Mouse (Mus musculus): ENCODE measurements around the gene Papss1. TPM values are rescaled to one million over a fixed set of nuclear protein-coding genes. Genes with fewer than 3 reads are reported as not detected.

Gene Papss1
- polyA plus RNA-seq, 1 experiment from 2014 or later = 103 TPM

DNA sequence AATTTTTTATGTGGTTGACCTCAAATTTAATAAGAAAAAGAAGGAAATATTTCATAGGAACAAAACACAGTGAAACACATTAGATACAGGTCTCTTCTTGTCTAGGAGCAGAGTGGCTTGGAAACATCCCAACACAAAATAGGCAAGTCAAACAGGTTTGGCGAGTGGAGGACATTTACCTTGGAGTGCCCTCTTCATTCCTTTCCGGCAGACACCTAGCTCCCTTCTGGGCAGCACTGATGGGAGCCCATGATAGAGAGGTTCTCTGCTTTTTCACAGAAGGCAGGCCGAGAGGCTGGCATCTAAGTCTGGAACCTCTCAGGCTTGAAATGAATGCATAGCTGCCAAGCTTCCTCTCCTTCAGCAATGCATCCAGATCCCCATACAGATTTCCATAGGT is 9.0 kb downstream of the Papss1 start:
- 70% methylated on average over 3 of the region's 3 CpGs for WGBS
- H3K27ac ChIP-seq (ENCODE audit: low read length) = peak overlapping the region; percentile 55; the same call in 1 of the 2 replicates
- H3K36me3 ChIP-seq (ENCODE audit: control insufficient read depth, insufficient read depth, low read length) = 0 out of 2 replicates have a peak, but pooled peaks cover 3% of the 10 kb centered on the region
- 0 out of 2 replicates have a peak, but pooled peaks have one; percentile 53 for ATAC-seq (ENCODE audit: insufficient read depth, low FRiP score)
- 0 out of 2 replicates have a peak, but pooled peaks cover 4% of the 10 kb centered on the region for H3K4me1 ChIP-seq (ENCODE audit: control insufficient read depth, insufficient read depth, low read length)
- no peak overlapping the region for H3K9ac ChIP-seq (ENCODE audit: low read length)
- no peak overlapping the region for H3K4me2 ChIP-seq (ENCODE audit: low read depth, low read length)
- no peaks in the 10 kb centered on the region for H3K9me3 ChIP-seq (replicated peaks; ENCODE audit: control insufficient read depth, low read length)
- H3K4me3 ChIP-seq (replicated peaks; ENCODE audit: low read length) = no peak overlapping the region
- no peaks in the 10 kb centered on the region for H3K27me3 ChIP-seq (ENCODE audit: control insufficient read depth, insufficient read depth, low read length)

DNA sequence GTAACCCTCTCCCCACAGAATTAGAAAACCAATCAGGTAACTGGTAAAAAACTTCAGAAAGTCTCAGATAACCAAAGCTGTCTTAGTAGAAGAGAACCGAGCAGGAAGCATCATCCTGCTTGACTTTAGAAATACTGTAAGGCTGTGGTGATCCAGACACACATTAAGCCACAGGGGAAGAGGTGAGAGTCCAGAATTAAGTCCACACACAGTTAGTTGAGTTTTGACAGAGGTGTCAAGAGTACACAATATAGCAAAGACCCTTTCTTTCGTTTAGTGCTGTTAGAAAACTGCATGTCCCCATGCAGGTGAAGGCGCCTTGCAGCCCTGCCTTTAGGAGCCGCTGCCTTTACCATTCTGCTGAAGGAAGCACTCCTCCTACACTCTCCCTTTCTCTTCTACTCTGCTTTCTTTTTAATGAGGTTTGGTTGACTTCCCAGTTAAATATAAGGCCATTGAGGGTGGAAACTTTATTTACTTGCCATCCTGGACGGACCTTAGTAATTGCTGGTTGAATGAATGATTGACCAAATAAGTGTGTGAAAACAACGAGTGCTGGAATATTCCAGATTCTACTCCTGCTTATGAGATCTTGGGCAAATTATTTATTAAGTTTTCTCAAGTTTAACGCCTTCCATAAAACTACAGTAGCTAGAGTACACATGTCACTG is 14.0 kb downstream of the Papss1 start:
- Histone ChIP-seq H3K4me2 (ENCODE audit: low read depth, low read length) (no peak overlapping the region), H3K4me1 (ENCODE audit: control insufficient read depth, insufficient read depth, low read length) (no peaks in the 10 kb centered on the region), H3K4me3 (replicated peaks; ENCODE audit: low read length) (no peak overlapping the region), H3K9ac (ENCODE audit: low read length) (no peak overlapping the region), H3K27me3 (ENCODE audit: control insufficient read depth, insufficient read depth, low read length) (no peaks in the 10 kb centered on the region), H3K36me3 (ENCODE audit: control insufficient read depth, insufficient read depth, low read length) (0 out of 2 replicates have a peak, but pooled peaks cover 3% of the 10 kb centered on the region), H3K9me3 (replicated peaks; ENCODE audit: control insufficient read depth, low read length) (no peaks in the 10 kb centered on the region), H3K27ac (ENCODE audit: low read length) (no peak overlapping the region)
- WGBS = 86% methylated on average over 7 of the region's 7 CpGs
- ATAC-seq (ENCODE audit: insufficient read depth, low FRiP score) = no peak

DNA sequence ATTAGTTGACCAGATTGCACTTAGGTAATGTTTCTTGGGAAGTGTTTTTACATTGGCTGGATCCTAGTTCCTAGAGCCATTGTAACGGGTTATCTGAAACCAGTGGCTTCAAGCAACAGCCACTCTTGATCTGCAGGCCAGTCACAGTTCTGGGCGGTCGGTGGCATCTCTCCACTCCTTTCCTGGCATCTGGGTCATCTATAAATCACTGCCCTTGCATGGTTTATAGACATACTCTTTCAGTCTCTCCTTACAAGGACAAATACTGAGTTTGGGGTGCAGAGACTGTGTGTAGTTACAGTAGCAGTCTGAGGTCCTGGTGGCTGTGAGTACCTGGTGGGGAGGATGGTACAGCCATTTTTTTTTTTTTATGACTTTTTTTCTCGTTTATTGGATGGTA is 15.5 kb downstream of the Papss1 start:
- H3K4me2 ChIP-seq (ENCODE audit: low read depth, low read length) = no peak overlapping the region
- H3K9ac ChIP-seq (ENCODE audit: low read length) = no peak overlapping the region
- 0 out of 2 replicates have a peak, but pooled peaks cover 3% of the 10 kb centered on the region for H3K36me3 ChIP-seq (ENCODE audit: control insufficient read depth, insufficient read depth, low read length)
- no peak for ATAC-seq (ENCODE audit: insufficient read depth, low FRiP score)
- H3K27me3 ChIP-seq (ENCODE audit: control insufficient read depth, insufficient read depth, low read length) = no peaks in the 10 kb centered on the region
- H3K27ac ChIP-seq (ENCODE audit: low read length) = no peak overlapping the region
- no peaks in the 10 kb centered on the region for H3K9me3 ChIP-seq (replicated peaks; ENCODE audit: control insufficient read depth, low read length)
- H3K4me1 ChIP-seq (ENCODE audit: control insufficient read depth, insufficient read depth, low read length) = no peaks in the 10 kb centered on the region
- 88% methylated on average over 4 of the region's 4 CpGs for WGBS
- no peak overlapping the region for H3K4me3 ChIP-seq (replicated peaks; ENCODE audit: low read length)

DNA sequence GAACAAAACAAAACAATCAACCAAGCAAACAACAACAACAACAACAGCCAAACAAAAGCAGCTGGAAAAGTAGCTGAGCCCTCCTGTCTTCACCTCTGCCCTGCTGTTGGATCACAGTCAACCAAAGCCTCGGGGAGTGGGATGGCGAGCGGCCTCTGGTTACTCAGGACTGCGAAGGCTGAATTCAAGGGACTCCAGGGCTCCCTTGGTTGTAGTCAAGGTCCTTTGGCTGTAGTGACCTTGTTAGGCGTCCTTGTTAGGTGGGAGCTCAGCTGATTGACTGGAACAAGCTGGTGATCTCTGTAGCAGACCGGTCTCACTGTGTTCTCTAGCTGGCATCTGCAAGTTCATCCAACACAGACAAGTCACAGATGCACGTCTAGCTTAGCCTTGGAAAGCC is 16.5 kb downstream of the Papss1 start:
- no peak overlapping the region for H3K4me2 ChIP-seq (ENCODE audit: low read depth, low read length)
- H3K4me3 ChIP-seq (replicated peaks; ENCODE audit: low read length) = no peak overlapping the region
- no peak for ATAC-seq (ENCODE audit: insufficient read depth, low FRiP score)
- H3K9ac ChIP-seq (ENCODE audit: low read length) = no peak overlapping the region
- no peaks in the 10 kb centered on the region for H3K4me1 ChIP-seq (ENCODE audit: control insufficient read depth, insufficient read depth, low read length)
- H3K36me3 ChIP-seq (ENCODE audit: control insufficient read depth, insufficient read depth, low read length) = 0 out of 2 replicates have a peak, but pooled peaks cover 3% of the 10 kb centered on the region
- no peak overlapping the region for H3K27ac ChIP-seq (ENCODE audit: low read length)
- WGBS = 92% methylated on average over 7 of the region's 7 CpGs
- H3K27me3 ChIP-seq (ENCODE audit: control insufficient read depth, insufficient read depth, low read length) = no peaks in the 10 kb centered on the region
- H3K9me3 ChIP-seq (replicated peaks; ENCODE audit: control insufficient read depth, low read length) = no peaks in the 10 kb centered on the region

DNA sequence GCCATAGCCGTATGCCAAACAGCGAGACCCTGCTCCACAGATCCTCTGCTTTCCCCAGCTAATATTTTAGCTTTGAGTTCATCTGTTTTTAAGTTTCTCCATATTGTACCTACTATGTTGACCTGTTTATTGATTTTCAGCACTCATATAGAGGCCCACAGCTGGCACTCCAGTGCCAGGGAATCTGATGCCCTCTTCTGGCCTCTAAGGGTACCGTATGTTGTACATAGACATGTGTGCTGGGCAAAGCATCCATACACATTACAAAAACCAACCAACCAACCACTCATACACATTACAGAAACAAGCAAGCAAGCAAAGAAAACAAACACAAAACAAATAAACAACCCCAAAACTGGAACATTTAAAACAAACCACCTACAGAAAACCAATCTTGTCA is 22.2 kb downstream of the Papss1 start:
- Histone ChIP-seq H3K9me3 (replicated peaks; ENCODE audit: control insufficient read depth, low read length) (no peaks in the 10 kb centered on the region), H3K4me3 (replicated peaks; ENCODE audit: low read length) (no peak overlapping the region), H3K36me3 (ENCODE audit: control insufficient read depth, insufficient read depth, low read length) (peaks cover 9% of the 10 kb centered on the region; the same call in 1 of the 2 replicates), H3K9ac (ENCODE audit: low read length) (no peak overlapping the region), H3K4me2 (ENCODE audit: low read depth, low read length) (no peak overlapping the region), H3K27me3 (ENCODE audit: control insufficient read depth, insufficient read depth, low read length) (no peaks in the 10 kb centered on the region), H3K27ac (ENCODE audit: low read length) (no peak overlapping the region), H3K4me1 (ENCODE audit: control insufficient read depth, insufficient read depth, low read length) (no peaks in the 10 kb centered on the region)
- no peak for ATAC-seq (ENCODE audit: insufficient read depth, low FRiP score)
- 97% methylated on average over 3 of the region's 3 CpGs for WGBS

DNA sequence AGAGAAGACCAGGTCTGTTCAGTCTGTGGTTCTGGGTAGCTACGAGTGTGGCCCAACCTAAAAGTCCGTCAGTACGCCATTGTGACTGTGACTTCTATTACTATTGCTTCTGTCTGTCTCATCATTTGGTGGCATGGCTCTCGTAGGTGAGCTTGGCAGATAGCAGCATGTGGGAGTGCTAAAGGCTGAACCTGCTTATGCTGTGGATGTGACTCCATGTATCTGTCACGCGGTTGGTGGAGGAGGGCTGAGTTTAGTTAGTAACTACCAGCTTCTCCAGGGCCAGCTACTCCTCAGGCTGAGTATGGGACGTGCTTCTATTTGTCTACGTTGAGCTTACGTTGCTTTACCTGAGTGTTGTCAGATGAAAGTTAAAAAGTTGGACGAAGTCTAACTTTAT is 23.4 kb downstream of the Papss1 start:
- Histone ChIP-seq H3K9ac (ENCODE audit: low read length) (no peak overlapping the region), H3K4me3 (replicated peaks; ENCODE audit: low read length) (no peak overlapping the region), H3K9me3 (replicated peaks; ENCODE audit: control insufficient read depth, low read length) (no peaks in the 10 kb centered on the region), H3K4me2 (ENCODE audit: low read depth, low read length) (no peak overlapping the region), H3K4me1 (ENCODE audit: control insufficient read depth, insufficient read depth, low read length) (no peaks in the 10 kb centered on the region), H3K27me3 (ENCODE audit: control insufficient read depth, insufficient read depth, low read length) (no peaks in the 10 kb centered on the region), H3K36me3 (ENCODE audit: control insufficient read depth, insufficient read depth, low read length) (peaks cover 9% of the 10 kb centered on the region; the same call in 1 of the 2 replicates), H3K27ac (ENCODE audit: low read length) (no peak overlapping the region)
- no peak for ATAC-seq (ENCODE audit: insufficient read depth, low FRiP score)
- 94% methylated on average over 10 of the region's 10 CpGs for WGBS

DNA sequence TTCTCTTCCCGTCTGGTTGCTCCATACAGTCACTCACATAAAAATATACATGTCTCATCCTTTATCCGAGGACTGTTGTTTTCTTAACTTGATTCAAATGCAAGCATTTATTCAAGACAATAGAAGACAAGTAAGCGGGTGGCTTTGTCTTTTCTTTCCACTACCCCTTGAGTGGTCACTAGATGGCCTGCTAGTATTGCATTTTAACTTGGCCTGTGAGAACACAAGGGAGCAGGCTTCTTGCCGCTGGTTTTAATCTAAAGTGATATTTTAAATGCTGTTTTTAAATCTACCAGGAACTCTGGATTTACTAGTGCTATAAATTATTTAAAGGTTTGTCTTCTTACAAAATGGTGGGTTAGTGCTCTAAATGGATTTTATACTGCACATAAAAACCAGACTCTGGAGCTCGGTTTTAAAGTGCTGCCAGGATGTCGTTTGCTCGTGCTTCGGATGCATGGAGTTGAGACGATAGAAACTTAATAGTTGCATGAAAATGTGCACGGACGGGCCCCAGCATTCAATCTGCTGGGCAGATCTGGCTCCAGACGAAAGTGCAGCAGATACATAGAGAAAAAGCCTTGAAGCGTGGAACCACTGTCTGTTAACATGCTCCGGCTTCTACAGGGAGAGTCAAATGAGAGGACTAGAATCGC is 28.7 kb downstream of the Papss1 start:
- peaks cover 4% of the 10 kb centered on the region; the same call in 1 of the 2 replicates for H3K36me3 ChIP-seq (ENCODE audit: control insufficient read depth, insufficient read depth, low read length)
- 71% methylated on average over 15 of the region's 15 CpGs for WGBS

DNA sequence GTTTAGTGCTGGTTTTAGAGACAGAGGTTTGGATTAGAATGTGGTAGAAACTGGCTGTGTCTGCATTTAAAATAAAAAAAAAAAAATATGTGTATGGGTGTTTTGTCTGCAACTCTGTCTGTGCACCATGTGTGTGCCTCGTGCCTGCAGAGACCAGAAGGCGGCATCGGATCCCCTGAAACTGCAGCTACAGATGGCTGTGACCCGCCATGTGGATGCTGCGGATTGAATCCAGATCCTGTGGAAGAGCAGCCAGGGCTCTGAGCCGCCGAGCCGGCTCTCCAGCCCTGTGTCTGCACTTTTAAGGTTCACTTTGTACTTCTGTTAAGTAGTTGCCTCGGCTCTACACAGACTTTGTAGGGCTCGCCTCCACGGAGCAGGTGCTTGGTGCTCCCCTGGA is 29.8 kb downstream of the Papss1 start:
- 95% methylated on average over 11 of the region's 11 CpGs for WGBS
- no peak for ATAC-seq (ENCODE audit: insufficient read depth, low FRiP score)
- Histone ChIP-seq H3K4me3 (replicated peaks; ENCODE audit: low read length) (no peak overlapping the region), H3K27me3 (ENCODE audit: control insufficient read depth, insufficient read depth, low read length) (no peaks in the 10 kb centered on the region), H3K36me3 (ENCODE audit: control insufficient read depth, insufficient read depth, low read length) (no peaks in the 10 kb centered on the region), H3K9ac (ENCODE audit: low read length) (no peak overlapping the region), H3K9me3 (replicated peaks; ENCODE audit: control insufficient read depth, low read length) (no peaks in the 10 kb centered on the region), H3K4me2 (ENCODE audit: low read depth, low read length) (no peak overlapping the region), H3K4me1 (ENCODE audit: control insufficient read depth, insufficient read depth, low read length) (no peaks in the 10 kb centered on the region), H3K27ac (ENCODE audit: low read length) (no peak overlapping the region)

More for the DNA sequence above, 28.7 kb downstream of the Papss1 start:
- H3K9me3 ChIP-seq (replicated peaks; ENCODE audit: control insufficient read depth, low read length) = no peaks in the 10 kb centered on the region
- no peak overlapping the region for H3K27ac ChIP-seq (ENCODE audit: low read length)
- H3K4me3 ChIP-seq (replicated peaks; ENCODE audit: low read length) = no peak overlapping the region
- H3K4me2 ChIP-seq (ENCODE audit: low read depth, low read length) = no peak overlapping the region
- H3K4me1 ChIP-seq (ENCODE audit: control insufficient read depth, insufficient read depth, low read length) = no peaks in the 10 kb centered on the region
- no peak for ATAC-seq (ENCODE audit: insufficient read depth, low FRiP score)
- H3K27me3 ChIP-seq (ENCODE audit: control insufficient read depth, insufficient read depth, low read length) = no peaks in the 10 kb centered on the region
- H3K9ac ChIP-seq (ENCODE audit: low read length) = no peak overlapping the region

DNA sequence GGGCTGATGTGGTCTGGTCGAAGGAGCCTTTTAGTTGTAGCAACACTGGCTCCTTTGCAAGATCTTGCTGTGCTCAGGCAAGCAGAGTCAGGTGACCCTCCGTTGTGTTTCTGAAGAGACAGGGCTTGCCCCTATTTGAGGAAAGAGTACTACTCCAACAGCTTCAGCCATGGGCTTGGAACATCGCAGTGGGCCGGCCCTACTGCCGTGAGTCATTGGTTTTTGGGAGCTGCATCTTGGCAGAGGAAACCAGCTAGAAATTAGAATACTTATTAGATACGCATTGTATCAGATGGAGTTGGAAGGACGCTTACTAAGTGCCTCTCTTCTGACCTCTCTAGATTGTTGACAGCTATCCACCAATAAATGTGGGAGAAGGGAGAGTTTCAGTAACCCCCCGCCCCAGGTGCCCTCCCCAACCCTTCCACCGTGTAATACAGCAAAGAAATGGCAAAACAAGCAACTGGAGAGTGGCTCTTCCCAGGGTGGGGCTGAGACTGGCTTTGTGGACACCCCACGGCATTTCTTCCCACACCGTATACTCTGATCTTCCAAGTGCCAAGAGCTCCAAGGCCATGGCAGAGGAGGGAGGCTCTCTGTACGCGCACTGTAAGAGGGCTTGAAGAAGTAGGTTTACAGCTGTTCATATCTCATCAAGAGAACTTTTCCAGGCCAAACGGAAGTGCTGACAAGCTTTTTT is 31.1 kb downstream of the Papss1 start:
- Histone ChIP-seq H3K27ac (ENCODE audit: low read length) (no peak overlapping the region), H3K36me3 (ENCODE audit: control insufficient read depth, insufficient read depth, low read length) (no peaks in the 10 kb centered on the region), H3K9ac (ENCODE audit: low read length) (no peak overlapping the region), H3K4me1 (ENCODE audit: control insufficient read depth, insufficient read depth, low read length) (no peaks in the 10 kb centered on the region), H3K9me3 (replicated peaks; ENCODE audit: control insufficient read depth, low read length) (no peaks in the 10 kb centered on the region), H3K4me2 (ENCODE audit: low read depth, low read length) (no peak overlapping the region), H3K4me3 (replicated peaks; ENCODE audit: low read length) (no peak overlapping the region), H3K27me3 (ENCODE audit: control insufficient read depth, insufficient read depth, low read length) (no peaks in the 10 kb centered on the region)
- ATAC-seq (ENCODE audit: insufficient read depth, low FRiP score) = no peak
- 84% methylated on average over 14 of the region's 14 CpGs for WGBS

Measured in stomach, embryonic 16.5 days (tissue).